Mouse (Mus musculus): ENCODE results near the gene Cyp2c23.

DNA sequence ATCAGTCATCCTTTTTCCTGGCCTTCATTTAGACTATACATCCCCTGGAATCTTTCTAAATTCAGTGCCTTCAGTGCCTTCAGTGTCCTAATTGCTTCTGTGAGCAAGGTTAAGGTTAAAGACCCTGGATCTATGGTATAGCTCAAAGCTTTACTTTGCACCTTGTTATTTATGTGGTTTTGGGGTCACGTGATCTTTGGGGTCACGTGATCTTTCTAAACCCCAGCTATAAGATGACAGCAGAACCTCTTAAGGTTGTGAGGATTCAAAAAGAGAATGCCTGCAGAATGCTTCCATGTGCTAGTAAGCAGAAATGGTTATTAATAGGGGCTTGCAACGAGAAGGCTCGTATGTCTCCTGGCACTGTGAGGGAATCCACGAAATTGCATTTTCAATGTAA lies 4.4 kb upstream of the Cyp2c23 start:
- TF ChIP-seq CTCF (IDR thresholded peaks at IDR 0.05; ENCODE audit: extremely low read depth, insufficient read depth, insufficient read length, insufficient replicate concordance) (no peak), POLR2A (IDR thresholded peaks at IDR 0.05; ENCODE audit: low read depth, low read length) (no peak)
